In the genomic region with DNA sequence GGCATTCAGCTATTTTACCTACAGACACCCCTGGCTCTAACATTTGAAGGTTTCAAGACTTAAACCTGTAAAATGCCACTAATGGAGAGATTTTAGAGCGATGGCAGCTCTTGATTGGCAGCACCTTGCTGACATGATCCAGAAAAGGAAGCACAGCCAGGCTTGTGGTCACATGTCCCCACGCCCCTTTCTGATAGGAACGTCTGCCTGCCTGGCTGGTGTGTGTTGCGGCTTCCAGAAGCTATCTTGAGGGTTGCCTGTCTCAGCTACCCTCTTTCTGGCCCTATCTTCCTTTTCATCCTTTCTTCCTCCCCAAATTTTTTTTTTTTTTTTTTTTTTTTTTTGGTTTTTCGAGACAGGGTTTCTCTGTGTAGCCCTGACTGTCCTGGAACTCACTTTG, we compare ENCODE assay signal across 33 mouse cellular contexts.
DNase-seq lines count a peak whose midpoint lies in the region; ATAC-seq and TF ChIP-seq lines count a peak whose summit lies in the region.
"Had no signal": no experiment of that assay in that cellular context is flagged by ENCODE, and none has a peak within 500 bp of the region (broad histone marks: within the 10 kb centered on the region; RNA-seq: fewer than 3 reads in every experiment).

No protein-coding gene starts in this region.

- H3K9ac ChIP-seq in liver, postnatal 0 days (replicated peaks), result no peak overlapping the region
- H3K9ac ChIP-seq in liver, embryonic 16.5 days (ENCODE audit: low read depth, low read length), result no peak overlapping the region
- H3K9ac ChIP-seq in forebrain, embryonic 13.5 days, result no peak overlapping the region
- H3K9ac ChIP-seq: embryonic facial prominence, embryonic 12.5 days; heart, embryonic 15.5 days; hindbrain, embryonic 12.5 days; limb, embryonic 15.5 days; midbrain, embryonic 13.5 days had no signal

- 42% methylated on average over 5 of the region's 5 CpGs for WGBS in liver, postnatal 0 days (ENCODE audit: insufficient replicate concordance)
- 24% methylated on average over 4 of the region's 5 CpGs for WGBS in liver, embryonic 16.5 days (ENCODE audit: insufficient replicate concordance)
- WGBS in forebrain, embryonic 13.5 days, result 94% methylated on average over 5 of the region's 5 CpGs

- H3K9me3 ChIP-seq in liver, postnatal 0 days (ENCODE audit: low read length), result no peaks in the 10 kb centered on the region
- H3K9me3 ChIP-seq in liver, embryonic 16.5 days (replicated peaks; ENCODE audit: control insufficient read depth, low read length), result no peaks in the 10 kb centered on the region
- no peaks in the 10 kb centered on the region for H3K9me3 ChIP-seq in forebrain, embryonic 13.5 days (replicated peaks)
- H3K9me3 ChIP-seq: embryonic facial prominence, embryonic 12.5 days; forebrain, embryonic 10.5 days; heart, embryonic 10.5 days; heart, embryonic 15.5 days; hindbrain, embryonic 12.5 days; limb, embryonic 10.5 days; limb, embryonic 15.5 days; midbrain, embryonic 13.5 days had no signal

- no peak overlapping the region for H3K27ac ChIP-seq in liver, postnatal 0 days (ENCODE audit: low read depth)
- H3K27ac ChIP-seq in liver, embryonic 16.5 days (ENCODE audit: low read length), result no peak overlapping the region
- H3K27ac ChIP-seq in forebrain, embryonic 13.5 days, result no peak overlapping the region
- H3K27ac ChIP-seq: embryonic facial prominence, embryonic 12.5 days; forebrain, embryonic 10.5 days; heart, embryonic 10.5 days; heart, embryonic 15.5 days; hindbrain, embryonic 12.5 days; hindbrain, postnatal 0 days; limb, embryonic 10.5 days; limb, embryonic 15.5 days had no signal

- no peak overlapping the region for H3K4me3 ChIP-seq in liver, postnatal 0 days (ENCODE audit: low read depth, low read length)
- no peak overlapping the region for H3K4me3 ChIP-seq in liver, embryonic 16.5 days (ENCODE audit: low read depth, low read length)
- no peak overlapping the region for H3K4me3 ChIP-seq in forebrain, embryonic 13.5 days
- H3K4me3 ChIP-seq: embryonic facial prominence, embryonic 12.5 days; forebrain, embryonic 10.5 days; heart, embryonic 10.5 days; heart, embryonic 15.5 days; hindbrain, embryonic 12.5 days; limb, embryonic 10.5 days; limb, embryonic 15.5 days; megakaryocyte, embryonic 14.5 days; midbrain, embryonic 13.5 days had no signal

- no peak for TF ChIP-seq CTCF in liver, postnatal 0 days (IDR thresholded peaks at IDR 0.05; ENCODE audit: low read depth)

- H3K27me3 ChIP-seq in liver, postnatal 0 days (ENCODE audit: insufficient read depth, low read length), result no peaks in the 10 kb centered on the region
- H3K27me3 ChIP-seq in liver, embryonic 16.5 days (ENCODE audit: control insufficient read depth, insufficient read depth, low read depth, low read length), result no peaks in the 10 kb centered on the region
- H3K27me3 ChIP-seq in forebrain, embryonic 13.5 days, result peaks cover 29% of the 10 kb centered on the region
- H3K27me3 ChIP-seq: embryonic facial prominence, embryonic 12.5 days; heart, embryonic 15.5 days; hindbrain, embryonic 12.5 days; limb, embryonic 15.5 days; midbrain, embryonic 13.5 days had no signal

- no peak for ATAC-seq in liver, postnatal 0 days
- ATAC-seq in granulocyte monocyte progenitor cell, adult 5-6 weeks (replicated peaks; ENCODE audit: poor library complexity, severe bottlenecking), result peak; percentile 72
- ATAC-seq in liver, embryonic 16.5 days (ENCODE audit: low read depth), result peak; percentile 30; the same call in 1 of the 2 replicates
- ATAC-seq in forebrain, embryonic 13.5 days, result no peak
- no peak for ATAC-seq in inflammation-experienced regulatory T-cells, adult 6 months
- ATAC-seq: forebrain, embryonic 16.5 days; hindbrain, postnatal 0 days; intestine, postnatal 0 days; midbrain, embryonic 13.5 days had no signal

- peak; percentile 33 for DNase-seq in liver
- no peak for DNase-seq in liver, postnatal 0 days
- DNase-seq in lung, postnatal 10 days, result no peak
- DNase-seq: adrenal gland, postnatal 14 days; cerebellum, adult 11 months; cerebellum, adult 9-10 months; cerebellum, postnatal 36 days; embryo, embryonic 11 days; gastrocnemius, postnatal 14 days; heart, adult 11 months; kidney, adult 9 months; kidney, postnatal 10 days; layer of hippocampus, adult 9-11 months; lung, adult 2 months; right cerebral cortex, adult 18-20 months; spleen, adult 18-20 months had no signal

- H3K4me1 ChIP-seq in liver, postnatal 0 days (ENCODE audit: insufficient read depth), result 0 out of 2 replicates have a peak, but pooled peaks cover 3% of the 10 kb centered on the region
- H3K4me1 ChIP-seq in liver, embryonic 16.5 days (ENCODE audit: control insufficient read depth, low read depth, low read length), result no peaks in the 10 kb centered on the region
- peaks cover 37% of the 10 kb centered on the region for H3K4me1 ChIP-seq in forebrain, embryonic 13.5 days
- H3K4me1 ChIP-seq: heart, embryonic 15.5 days had no signal

- no peak for TF ChIP-seq EP300 in liver, postnatal 0 days (IDR thresholded peaks at IDR 0.05; ENCODE audit: low read depth)

- H3K36me3 ChIP-seq in liver, postnatal 0 days (replicated peaks; ENCODE audit: insufficient read depth, low read length), result no peaks in the 10 kb centered on the region
- H3K36me3 ChIP-seq in liver, embryonic 16.5 days (ENCODE audit: control insufficient read depth, insufficient read depth), result no peaks in the 10 kb centered on the region
- H3K36me3 ChIP-seq in forebrain, embryonic 13.5 days (ENCODE audit: poor library complexity, severe bottlenecking), result no peaks in the 10 kb centered on the region
- H3K36me3 ChIP-seq: G1E; heart, embryonic 15.5 days; midbrain, embryonic 13.5 days had no signal

- H3K4me2 ChIP-seq in liver, postnatal 0 days (ENCODE audit: low read depth, low read length), result no peak overlapping the region
- no peak overlapping the region for H3K4me2 ChIP-seq in liver, embryonic 16.5 days (ENCODE audit: low read depth, low read length)
- no peak overlapping the region for H3K4me2 ChIP-seq in forebrain, embryonic 13.5 days
- H3K4me2 ChIP-seq: embryonic facial prominence, embryonic 12.5 days; heart, embryonic 15.5 days; hindbrain, embryonic 12.5 days; limb, embryonic 15.5 days; midbrain, embryonic 13.5 days had no signal

Comparison
In these comparisons a context has a peak if more than half of its experiments do, and no peak if none do; other contexts are left out.
1. ATAC-seq: peak in granulocyte monocyte progenitor cell, adult 5-6 weeks (single experiment) and liver, embryonic 16.5 days (single experiment); none in liver, postnatal 0 days (single experiment), forebrain, embryonic 13.5 days (single experiment) and inflammation-experienced regulatory T-cells, adult 6 months (single experiment).